Mouse (Mus musculus): Measurements from ENCODE around the gene Fastk.

DNA sequence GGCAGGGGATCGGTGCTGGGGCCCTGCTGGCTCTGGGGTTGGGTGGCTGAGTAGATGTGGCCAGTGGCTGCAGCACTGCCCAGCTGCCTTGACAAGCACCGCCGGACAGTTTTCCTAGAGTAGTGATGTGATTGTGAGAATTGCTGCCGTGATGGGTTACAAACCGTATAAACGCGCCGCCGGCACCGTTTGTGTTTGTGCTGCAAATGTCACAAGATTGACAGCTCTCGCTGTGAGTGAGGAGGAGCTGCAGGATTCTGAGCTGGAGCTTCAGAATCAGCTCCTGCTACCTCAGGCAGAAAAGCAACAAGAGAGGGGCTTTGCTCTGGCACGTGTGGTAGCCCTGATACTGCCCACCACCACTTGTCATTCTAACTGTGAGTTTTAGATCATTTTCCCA, 21.7 kb upstream of the Fastk start:
- TF ChIP-seq CTCF (IDR thresholded peaks at IDR 0.05) (no peak), EP300 (IDR thresholded peaks at IDR 0.05) (no peak)
